Mouse (Mus musculus): ENCODE data around the gene Map4k1. TPM values are rescaled to one million over a fixed set of nuclear protein-coding genes. Genes with fewer than 3 reads are reported as not detected.
"Not testable (repeated sequence)": the region's sequence is repeated elsewhere in the genome, so short reads cannot be mapped to it uniquely, and the experiment has no call there.

The Map4k1 gene
- polyA plus RNA-seq, 1 experiment from 2014 or later: 12.1 TPM

- H3K27me3 ChIP-seq (ENCODE audit: control insufficient read depth, insufficient read depth, low read length); H3K9ac ChIP-seq (ENCODE audit: low read length); ATAC-seq (ENCODE audit: insufficient number of reproducible peaks, low FRiP score, low TSS enrichment, low read depth); DNase-seq (ENCODE audit: low spot score); H3K36me3 ChIP-seq (ENCODE audit: control insufficient read depth, insufficient read depth, low read length); H3K4me2 ChIP-seq (ENCODE audit: low read depth, severe bottlenecking); H3K4me3 ChIP-seq (ENCODE audit: low read depth, low read length); H3K27ac ChIP-seq (replicated peaks; ENCODE audit: low read depth, low read length); H3K4me1 ChIP-seq (ENCODE audit: control insufficient read depth, insufficient read depth, low read length); H3K9me3 ChIP-seq (ENCODE audit: control insufficient read depth, low read length): not testable (repeated sequence)
- 93% methylated on average over 8 of the region's 8 CpGs for WGBS
Observed at GRCm38 (mm10) chr7:28968120-28968519, 13.7 kb upstream of the Map4k1 start.

DNA sequence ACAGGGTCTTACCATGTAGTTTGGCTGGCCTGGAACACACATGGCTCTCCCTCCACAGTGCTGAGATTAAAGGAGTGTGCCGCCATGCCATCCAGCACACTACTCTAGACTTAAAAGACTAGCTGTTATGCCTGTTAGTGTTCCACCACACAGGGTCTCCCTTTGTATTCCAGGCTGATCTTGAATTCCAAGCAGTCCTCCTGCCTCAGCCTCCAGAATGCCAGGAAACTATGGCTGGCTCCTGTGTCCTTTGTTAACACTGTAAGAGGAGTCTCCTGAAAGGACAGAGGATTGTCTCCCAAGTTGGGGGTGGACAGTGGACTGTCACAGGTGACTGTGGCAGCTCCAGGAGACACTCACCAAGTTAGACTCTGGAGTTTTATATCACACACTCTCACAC, 12.6 kb upstream of the Map4k1 start:
- no peak for DNase-seq (ENCODE audit: low spot score)
- H3K27me3 ChIP-seq (ENCODE audit: control insufficient read depth, insufficient read depth, low read length): no peaks in the 10 kb centered on the region
- H3K36me3 ChIP-seq (ENCODE audit: control insufficient read depth, insufficient read depth, low read length): peaks cover 13% of the 10 kb centered on the region
- WGBS: 100% methylated on average over 1 of the region's 1 CpGs
- ATAC-seq (ENCODE audit: insufficient number of reproducible peaks, low FRiP score, low TSS enrichment, low read depth): no peak
- H3K4me2 ChIP-seq (ENCODE audit: low read depth, severe bottlenecking): no peak overlapping the region
- no peak overlapping the region for H3K27ac ChIP-seq (replicated peaks; ENCODE audit: low read depth, low read length)
- H3K9ac ChIP-seq (ENCODE audit: low read length): no peak overlapping the region
- no peaks in the 10 kb centered on the region for H3K4me1 ChIP-seq (ENCODE audit: control insufficient read depth, insufficient read depth, low read length)
- H3K9me3 ChIP-seq (ENCODE audit: control insufficient read depth, low read length): no peaks in the 10 kb centered on the region
- H3K4me3 ChIP-seq (ENCODE audit: low read depth, low read length): no peak overlapping the region

- DNase-seq (ENCODE audit: low spot score): no peak
- Histone ChIP-seq H3K4me2 (ENCODE audit: low read depth, severe bottlenecking) (no peak overlapping the region), H3K4me1 (ENCODE audit: control insufficient read depth, insufficient read depth, low read length) (no peaks in the 10 kb centered on the region), H3K9ac (ENCODE audit: low read length) (no peak overlapping the region), H3K4me3 (ENCODE audit: low read depth, low read length) (no peak overlapping the region), H3K27me3 (ENCODE audit: control insufficient read depth, insufficient read depth, low read length) (no peaks in the 10 kb centered on the region), H3K9me3 (ENCODE audit: control insufficient read depth, low read length) (no peaks in the 10 kb centered on the region), H3K36me3 (ENCODE audit: control insufficient read depth, insufficient read depth, low read length) (peaks cover 16% of the 10 kb centered on the region), H3K27ac (replicated peaks; ENCODE audit: low read depth, low read length) (no peak overlapping the region)
- ATAC-seq (ENCODE audit: insufficient number of reproducible peaks, low FRiP score, low TSS enrichment, low read depth): peak; percentile 35; the same call in 1 of the 2 replicates
- 75% methylated on average over 12 of the region's 12 CpGs for WGBS
Observed at GRCm38 (mm10) chr7:28969672-28970394, 12.0 kb upstream of the Map4k1 start.

- H3K9ac ChIP-seq (ENCODE audit: low read length): no peak overlapping the region
- ATAC-seq (ENCODE audit: insufficient number of reproducible peaks, low FRiP score, low TSS enrichment, low read depth) (no peak), DNase-seq (ENCODE audit: low spot score) (no peak)
- H3K4me2 ChIP-seq (ENCODE audit: low read depth, severe bottlenecking): no peak overlapping the region
- H3K4me3 ChIP-seq (ENCODE audit: low read depth, low read length): no peak overlapping the region
- no peaks in the 10 kb centered on the region for H3K27me3 ChIP-seq (ENCODE audit: control insufficient read depth, insufficient read depth, low read length)
- WGBS: 92% methylated on average over 7 of the region's 7 CpGs
- no peaks in the 10 kb centered on the region for H3K4me1 ChIP-seq (ENCODE audit: control insufficient read depth, insufficient read depth, low read length)
- peaks cover 17% of the 10 kb centered on the region for H3K36me3 ChIP-seq (ENCODE audit: control insufficient read depth, insufficient read depth, low read length)
- H3K9me3 ChIP-seq (ENCODE audit: control insufficient read depth, low read length): no peaks in the 10 kb centered on the region
- H3K27ac ChIP-seq (replicated peaks; ENCODE audit: low read depth, low read length): no peak overlapping the region
Observed at GRCm38 (mm10) chr7:28971029-28971428, 10.8 kb upstream of the Map4k1 start.

- DNase-seq (ENCODE audit: low spot score) (no peak), ATAC-seq (ENCODE audit: insufficient number of reproducible peaks, low FRiP score, low TSS enrichment, low read depth) (no peak)
- Histone ChIP-seq H3K9ac (ENCODE audit: low read length) (no peak overlapping the region), H3K4me1 (ENCODE audit: control insufficient read depth, insufficient read depth, low read length) (no peaks in the 10 kb centered on the region), H3K27ac (replicated peaks; ENCODE audit: low read depth, low read length) (no peak overlapping the region), H3K4me2 (ENCODE audit: low read depth, severe bottlenecking) (no peak overlapping the region), H3K36me3 (ENCODE audit: control insufficient read depth, insufficient read depth, low read length) (peaks cover 19% of the 10 kb centered on the region), H3K4me3 (ENCODE audit: low read depth, low read length) (no peak overlapping the region), H3K27me3 (ENCODE audit: control insufficient read depth, insufficient read depth, low read length) (no peaks in the 10 kb centered on the region), H3K9me3 (ENCODE audit: control insufficient read depth, low read length) (no peaks in the 10 kb centered on the region)
- 83% methylated on average over 6 of the region's 6 CpGs for WGBS
Observed at GRCm38 (mm10) chr7:28971770-28972269, 10.0 kb upstream of the Map4k1 start.

- 68% methylated on average over 8 of the region's 8 CpGs for WGBS
- ATAC-seq (ENCODE audit: insufficient number of reproducible peaks, low FRiP score, low TSS enrichment, low read depth): no peak
- H3K36me3 ChIP-seq (ENCODE audit: control insufficient read depth, insufficient read depth, low read length): peaks cover 23% of the 10 kb centered on the region
Observed at GRCm38 (mm10) chr7:28972542-28972985, 9.3 kb upstream of the Map4k1 start.

GRCm38 (mm10) chr7:28973025-28973424, 8.8 kb upstream of the Map4k1 start:
- DNase-seq (ENCODE audit: low spot score) (no peak), ATAC-seq (ENCODE audit: insufficient number of reproducible peaks, low FRiP score, low TSS enrichment, low read depth) (no peak)

More at GRCm38 (mm10) chr7:28972542-28972985, 9.3 kb upstream of the Map4k1 start:
- no peak overlapping the region for H3K9ac ChIP-seq (ENCODE audit: low read length)
- H3K9me3 ChIP-seq (ENCODE audit: control insufficient read depth, low read length): no peaks in the 10 kb centered on the region
- no peak overlapping the region for H3K4me2 ChIP-seq (ENCODE audit: low read depth, severe bottlenecking)
- DNase-seq (ENCODE audit: low spot score): peak; percentile 91
- no peaks in the 10 kb centered on the region for H3K27me3 ChIP-seq (ENCODE audit: control insufficient read depth, insufficient read depth, low read length)
- H3K27ac ChIP-seq (replicated peaks; ENCODE audit: low read depth, low read length): no peak overlapping the region
- H3K4me3 ChIP-seq (ENCODE audit: low read depth, low read length): no peak overlapping the region
- no peaks in the 10 kb centered on the region for H3K4me1 ChIP-seq (ENCODE audit: control insufficient read depth, insufficient read depth, low read length)

DNA sequence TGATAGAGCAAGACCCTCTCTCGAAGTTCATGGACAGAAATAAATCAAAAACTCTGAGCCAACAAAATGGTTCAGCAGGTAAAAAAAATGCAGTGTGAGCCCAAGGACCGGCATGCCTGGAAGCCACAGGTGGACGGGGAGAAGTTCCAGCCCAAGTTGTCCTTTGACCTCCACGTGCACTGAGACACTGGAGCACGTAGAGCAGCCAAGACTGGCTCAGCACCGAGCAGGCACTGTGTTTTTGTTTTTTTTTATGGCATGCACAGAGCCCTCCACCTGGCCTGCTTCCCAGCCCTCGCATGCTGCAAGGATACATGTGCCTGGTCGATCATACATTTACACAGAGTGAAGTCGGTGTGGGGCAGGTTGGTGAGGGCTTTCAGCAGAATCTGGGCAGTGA, 4.3 kb upstream of the Map4k1 start:
- Histone ChIP-seq H3K9ac (ENCODE audit: low read length) (no peak overlapping the region), H3K4me1 (ENCODE audit: control insufficient read depth, insufficient read depth, low read length) (peaks cover 4% of the 10 kb centered on the region), H3K27ac (replicated peaks; ENCODE audit: low read depth, low read length) (no peak overlapping the region), H3K27me3 (ENCODE audit: control insufficient read depth, insufficient read depth, low read length) (no peaks in the 10 kb centered on the region), H3K4me3 (ENCODE audit: low read depth, low read length) (no peak overlapping the region), H3K9me3 (ENCODE audit: control insufficient read depth, low read length) (no peaks in the 10 kb centered on the region), H3K4me2 (ENCODE audit: low read depth, severe bottlenecking) (no peak overlapping the region), H3K36me3 (ENCODE audit: control insufficient read depth, insufficient read depth, low read length) (peaks cover 31% of the 10 kb centered on the region; the same call in 1 of the 2 replicates)
- no peak for DNase-seq (ENCODE audit: low spot score)
- ATAC-seq (ENCODE audit: insufficient number of reproducible peaks, low FRiP score, low TSS enrichment, low read depth): no peak
- 97% methylated on average over 9 of the region's 9 CpGs for WGBS

More at GRCm38 (mm10) chr7:28973025-28973424, 8.8 kb upstream of the Map4k1 start:
- Histone ChIP-seq H3K4me3 (ENCODE audit: low read depth, low read length) (no peak overlapping the region), H3K4me2 (ENCODE audit: low read depth, severe bottlenecking) (no peak overlapping the region), H3K9me3 (ENCODE audit: control insufficient read depth, low read length) (no peaks in the 10 kb centered on the region), H3K27me3 (ENCODE audit: control insufficient read depth, insufficient read depth, low read length) (no peaks in the 10 kb centered on the region), H3K4me1 (ENCODE audit: control insufficient read depth, insufficient read depth, low read length) (no peaks in the 10 kb centered on the region), H3K27ac (replicated peaks; ENCODE audit: low read depth, low read length) (no peak overlapping the region), H3K36me3 (ENCODE audit: control insufficient read depth, insufficient read depth, low read length) (peaks cover 27% of the 10 kb centered on the region), H3K9ac (ENCODE audit: low read length) (no peak overlapping the region)
- 84% methylated on average over 8 of the region's 8 CpGs for WGBS
